Mouse (Mus musculus) CH12.LX (cell line): Measurements from ENCODE around the gene Cnr1. TPM values are rescaled to one million over a fixed set of nuclear protein-coding genes. Genes with fewer than 3 reads are reported as not detected.

Experiments
- DNase-seq: peaks from one replicate; pipeline ENCODE4 v3.0.0-alpha.2; 2013; ENCODE audit errors: extremely low read depth
- H3K27ac ChIP-seq: 2 replicates; pipeline ENCODE4 v1.5.1; 2012; ENCODE audit warnings: low read depth, mild to moderate bottlenecking, control low read depth, moderate library complexity; ENCODE audit not compliant: insufficient read depth
- H3K27me3 ChIP-seq: replicated peaks from 2 replicates; pipeline ENCODE3; 2012; ENCODE audit warnings: inconsistent platforms
- H3K36me3 ChIP-seq, 2 experiments: replicated peaks in 1 of 2; 2 replicates each; pipeline versions ENCODE3 to v1.6.1; 2012; ENCODE audit warnings: inconsistent platforms in 1 of 2, low read length in 1 of 2, mild to moderate bottlenecking in 1 of 2, mixed read lengths in 1 of 2, moderate library complexity in 1 of 2; ENCODE audit not compliant: control insufficient read depth in 1 of 2, insufficient read depth in 1 of 2
- H3K4me1 ChIP-seq, 2 experiments: 2 replicates each; pipeline ENCODE4 v1.6.1; 2012; ENCODE audit warnings: inconsistent platforms in 1 of 2, moderate library complexity in 1 of 2; ENCODE audit not compliant: insufficient read depth in 2 of 2, control insufficient read depth in 1 of 2
- H3K4me2 ChIP-seq: 2 replicates; pipeline ENCODE4 v1.6.1; 2012; ENCODE audit warnings: low read depth, mild to moderate bottlenecking, control low read depth; ENCODE audit not compliant: poor library complexity, insufficient read depth, severe bottlenecking
- H3K4me3 ChIP-seq, 3 experiments: fragments of 150-350 bp in 1 of 3; sonication (generic) in 1 of 3; replicated peaks in 1 of 3; 2 replicates each; pipeline versions ENCODE3 to v1.5.1; 2011 to 2012; ENCODE audit warnings: low read depth in 2 of 3, low read length in 2 of 3, mild to moderate bottlenecking in 2 of 3, moderate library complexity in 2 of 3, control low read depth in 1 of 3, improper control_type of control experiment in 1 of 3, inconsistent platforms in 1 of 3, mixed read lengths in 1 of 3; ENCODE audit not compliant: poor library complexity in 1 of 3
- H3K79me2 ChIP-seq: replicated peaks from 2 replicates; pipeline ENCODE4 v1.6.1; 2012; ENCODE audit warnings: mild to moderate bottlenecking, moderate library complexity; ENCODE audit not compliant: control insufficient read depth, poor library complexity, insufficient read depth, severe bottlenecking; ENCODE audit errors: extremely low read depth
- H3K9ac ChIP-seq: 2 replicates; pipeline ENCODE4 v1.6.1; 2012; ENCODE audit warnings: low read depth, mild to moderate bottlenecking, control low read depth, moderate library complexity; ENCODE audit not compliant: insufficient read depth
- H3K9me3 ChIP-seq: replicated peaks from 2 replicates; pipeline ENCODE3; 2012; ENCODE audit warnings: low read length, inconsistent platforms, mixed read lengths
- CHD1 ChIP-seq: IDR thresholded peaks from 2 replicates; pipeline ENCODE4 v1.6.1; 2012; ENCODE audit warnings: low read depth, low read length, improper control_type of control experiment, inconsistent platforms
- CHD2 ChIP-seq: IDR thresholded peaks from 2 replicates; pipeline ENCODE4 v1.6.1; 2011; ENCODE audit warnings: low read length, improper control_type of control experiment
- CTCF ChIP-seq, 2 experiments: IDR thresholded peaks in 1 of 2; conservative IDR thresholded peaks in 1 of 2; 2 replicates each; pipeline ENCODE4 v1.5.1; 2011 to 2012; ENCODE audit warnings: low read depth in 2 of 2, low read length in 2 of 2, improper control_type of control experiment in 1 of 2, inconsistent platforms in 1 of 2, mild to moderate bottlenecking in 1 of 2, moderate library complexity in 1 of 2
- ELF1 ChIP-seq: IDR thresholded peaks from 2 replicates; pipeline ENCODE4 v1.6.1; 2014; ENCODE audit warnings: low read depth, mild to moderate bottlenecking, inconsistent platforms, low read length, improper control_type of control experiment
- JUND ChIP-seq: conservative IDR thresholded peaks from 2 replicates; pipeline ENCODE4 v1.6.1; 2011; ENCODE audit warnings: low read depth, low read length, improper control_type of control experiment
- KAT2A ChIP-seq: IDR thresholded peaks from 2 replicates; pipeline ENCODE4 v1.6.1; 2012; ENCODE audit warnings: low read length, improper control_type of control experiment, inconsistent platforms; ENCODE audit not compliant: insufficient replicate concordance
- MAX ChIP-seq: IDR thresholded peaks from 2 replicates; pipeline ENCODE4 v1.6.1; 2011; ENCODE audit warnings: low read length, improper control_type of control experiment
- MYC ChIP-seq: IDR thresholded peaks from 2 replicates; pipeline ENCODE4 v1.6.1; 2011; ENCODE audit warnings: low read depth, mild to moderate bottlenecking, improper control_type of control experiment, low read length
- PAX5 ChIP-seq: IDR thresholded peaks from 2 replicates; pipeline ENCODE4 v1.6.1; 2012; ENCODE audit warnings: low read length, inconsistent platforms, mixed read lengths
- POLR2A ChIP-seq: IDR thresholded peaks from 2 replicates; pipeline ENCODE4 v1.6.1; 2011; ENCODE audit warnings: low read depth, mild to moderate bottlenecking, improper control_type of control experiment, low read length
- SMC3 ChIP-seq: IDR thresholded peaks from 2 replicates; pipeline ENCODE4 v1.6.1; 2011; ENCODE audit warnings: low read depth, low read length, improper control_type of control experiment
- TBP ChIP-seq: conservative IDR thresholded peaks from 2 replicates; pipeline ENCODE4 v1.6.1; 2011; ENCODE audit warnings: low read depth, low read length, improper control_type of control experiment
- USF1 ChIP-seq: IDR thresholded peaks from 2 replicates; pipeline ENCODE4 v1.6.1; 2014; ENCODE audit warnings: low read depth, mild to moderate bottlenecking, inconsistent platforms, low read length, improper control_type of control experiment
- ZKSCAN1 ChIP-seq: IDR thresholded peaks from 2 replicates; pipeline ENCODE4 v1.6.1; 2012; ENCODE audit warnings: low read depth, inconsistent platforms, low read length, improper control_type of control experiment, borderline replicate concordance
- ZNF384 ChIP-seq: IDR thresholded peaks from 2 replicates; pipeline ENCODE4 v1.6.1; 2012; ENCODE audit warnings: low read depth, low read length, improper control_type of control experiment, inconsistent platforms
- dilution Hi-C: fragments of 300-500 bp; cut with MboI; formaldehyde crosslinking; loops from 2 replicates; pipeline ENCODE4 v1.14.3; 2020; ENCODE audit warnings: low sequenced_read_pairs; ENCODE audit not compliant: extremely low pct_unique_long_range_greater_than_20kb, extremely low pct_ligation_motif_present
- in situ Hi-C: fragments of 300-500 bp; cut with MboI; formaldehyde crosslinking; loops from 3 replicates; pipeline ENCODE4 v1.14.3; 2019; ENCODE audit warnings: low sequenced_read_pairs, low pct_ligation_motif_present, low pct_unique_long_range_greater_than_20kb, mixed read lengths
- polyA plus RNA-seq: library from polyadenylated mRNA; unstranded; fragments of >175 nt; gene quantifications from 2 replicates; pipeline ENCODE4 v1.2.1, GENCODE M21; 2012; ENCODE audit warnings: low read depth; ENCODE audit not compliant: insufficient read length
- total RNA-seq, 2 experiments: library from RNA; depleted of rRNA; stranded (reverse); fragments of 300-350 nt in 1 of 2; fragments of >200 nt in 1 of 2; gene quantifications; 2 replicates each; pipeline ENCODE4 v1.2.3; 2012 to 2014

Cnr1 gene
- total and polyA plus RNA-seq, 3 experiments, result not detected

DNA sequence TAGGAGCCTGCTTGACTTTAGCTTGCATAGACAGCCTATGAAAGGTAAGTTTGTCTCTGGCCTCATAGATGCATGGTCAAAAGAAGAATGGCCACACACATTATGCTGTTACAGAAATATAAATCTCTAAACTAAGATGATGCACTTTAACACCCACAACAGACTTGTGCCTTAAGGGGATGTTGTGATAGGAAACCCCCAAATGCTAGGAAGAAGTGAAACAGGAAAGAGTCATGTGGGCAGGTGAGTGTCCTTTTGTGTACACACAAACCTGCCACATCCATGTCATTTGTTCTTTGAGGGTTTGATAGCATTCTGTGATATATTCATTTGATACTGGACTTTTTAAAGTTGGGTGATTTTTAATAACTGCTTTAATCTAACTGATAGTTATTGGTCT is 72.0 kb downstream of the Cnr1 start:
- Histone ChIP-seq H3K79me2 (no peaks in the 10 kb centered on the region), H3K36me3 (no peaks in the 10 kb centered on the region), H3K27ac (no peak overlapping the region), H3K4me3 (no peak overlapping the region), H3K4me1 (no peaks in the 10 kb centered on the region; a peak in 1 of 4 replicates), H3K9ac (no peak overlapping the region)
- in situ Hi-C loops, result no loop called here
- DNase-seq, result no peak
- TF ChIP-seq CHD1 (no peak), MAX (no peak), CHD2 (no peak), JUND (no peak), POLR2A (no peak), ELF1 (no peak), USF1 (no peak), KAT2A (no peak), MYC (no peak), TBP (no peak), ZNF384 (no peak), CTCF (conservative IDR thresholded peaks at IDR 0.05 in 1 of 2, IDR thresholded peaks at IDR 0.05 in 1 of 2; ENCODE audit: low read depth in 2 of 2, low read length in 2 of 2) (no peak), PAX5 (no peak), SMC3 (no peak), ZKSCAN1 (no peak)
- TF ChIP-seq, all 38 proteins: peak for 0
- dilution Hi-C loops, result no loop called here
- no peaks in the 10 kb centered on the region for H3K9me3 ChIP-seq
- no peak overlapping the region for H3K4me2 ChIP-seq
- H3K27me3 ChIP-seq, result no peaks in the 10 kb centered on the region

Other genes starting within 250 kb of the Cnr1 start
- gene Spaca1, start 125.6 kb downstream of the Cnr1 start, total RNA-seq (2012; rRNA removed), result not detected in 2 replicates
- gene Spaca1, start 125.6 kb downstream of the Cnr1 start, total RNA-seq (2014; rRNA removed), result not detected in 2 replicates
- not detected in 2 replicates for gene Spaca1, start 125.6 kb downstream of the Cnr1 start, polyA plus RNA-seq